Mouse (Mus musculus) heart, embryonic 14.5 days (tissue): Measurements from ENCODE around the gene Camk1. TPM values are rescaled to one million over a fixed set of nuclear protein-coding genes. Genes with fewer than 3 reads are reported as not detected.

ENCODE experiments used
- ATAC-seq: fragments of 200-750 bp; cut with Nextera tagmentation; 2 replicates; pipeline ENCODE4 v1.8.0; 2017; ENCODE audit warnings: low read depth, moderate TSS enrichment; ENCODE audit not compliant: insufficient number of reproducible peaks, insufficient read depth, low FRiP score
- H3K27ac ChIP-seq, 2 experiments: fragments of 200-500 bp in 1 of 2; fragments of 300-500 bp in 1 of 2; sonication (generic) in 1 of 2; replicated peaks in 1 of 2; 2 replicates each; pipeline ENCODE4 v1.5.1; 2012 to 2014; ENCODE audit warnings: low read depth in 2 of 2, low read length in 2 of 2, control low read depth in 1 of 2, mild to moderate bottlenecking in 1 of 2, mixed read lengths in 1 of 2; ENCODE audit not compliant: control insufficient read depth in 1 of 2, insufficient read depth in 1 of 2
- H3K27me3 ChIP-seq: fragments of 300-500 bp; sonication (generic); 2 replicates; pipeline ENCODE4 v1.6.1; 2014; ENCODE audit warnings: mild to moderate bottlenecking, low read length, control low read depth; ENCODE audit not compliant: control insufficient read depth, insufficient read depth
- H3K36me3 ChIP-seq: fragments of 300-500 bp; sonication (generic); 2 replicates; pipeline ENCODE4 v1.6.1; 2014; ENCODE audit warnings: mild to moderate bottlenecking, control low read depth, low read length, mixed read lengths; ENCODE audit not compliant: control insufficient read depth, insufficient read depth
- H3K4me1 ChIP-seq, 2 experiments: fragments of 200-500 bp in 1 of 2; fragments of 300-500 bp in 1 of 2; sonication (generic) in 1 of 2; 2 replicates each; pipeline ENCODE4 v1.6.1; 2012 to 2014; ENCODE audit warnings: low read length in 2 of 2, control low read depth in 1 of 2, mixed read lengths in 1 of 2; ENCODE audit not compliant: control insufficient read depth in 2 of 2, insufficient read depth in 2 of 2
- H3K4me2 ChIP-seq: fragments of 300-500 bp; sonication (generic); 2 replicates; pipeline ENCODE4 v1.6.1; 2014; ENCODE audit warnings: mild to moderate bottlenecking, low read length
- H3K4me3 ChIP-seq, 2 experiments: fragments of 200-500 bp in 1 of 2; fragments of 300-500 bp in 1 of 2; sonication (generic) in 1 of 2; 2 replicates each; pipeline ENCODE4 v1.5.1; 2012 to 2014; ENCODE audit warnings: low read length in 2 of 2, mild to moderate bottlenecking in 2 of 2, control low read depth in 1 of 2, low read depth in 1 of 2, moderate library complexity in 1 of 2; ENCODE audit not compliant: control insufficient read depth in 1 of 2, insufficient read depth in 1 of 2
- H3K9ac ChIP-seq: fragments of 300-500 bp; sonication (generic); 2 replicates; pipeline ENCODE4 v1.6.1; 2014; ENCODE audit warnings: mild to moderate bottlenecking, low read length
- H3K9me3 ChIP-seq: fragments of 300-500 bp; sonication (generic); 2 replicates; pipeline ENCODE4 v1.6.1; 2016; ENCODE audit warnings: low read length, control low read depth; ENCODE audit not compliant: control insufficient read depth
- WGBS: fragments of 180-500 bp; shearing (Covaris S2); extraction: QIAGEN DNeasy Blood & Tissue Kit; methylation state at CpG from one replicate; pipeline ENCODE4 v1.1.7; 2014; 5-methylcytosine and 5-hydroxymethylcytosine counted together
- polyA plus RNA-seq: library from polyadenylated mRNA; unstranded; fragments of >200 nt; fragmentation: Nextera tagmentation; extraction: Ambion mirVana; gene quantifications from 2 replicates; pipeline ENCODE4 v1.2.1, GENCODE M21; 2014

The Camk1 gene
- polyA plus RNA-seq, 1 experiment from 2014 or later = 131 TPM

GRCm38 (mm10) chr6:113352820-113353219 is 9.0 kb upstream of the Camk1 start:
- Histone ChIP-seq H3K27me3 (no peaks in the 10 kb centered on the region), H3K36me3 (no peaks in the 10 kb centered on the region), H3K4me2 (no peak overlapping the region), H3K9me3 (no peaks in the 10 kb centered on the region), H3K4me1 (no peaks in the 10 kb centered on the region; a peak in 1 of 4 replicates), H3K4me3 (no peak overlapping the region), H3K27ac (no peak overlapping the region), H3K9ac (no peak overlapping the region)
- ATAC-seq = no peak
- 72% methylated on average over 3 of the region's 3 CpGs for WGBS

- Histone ChIP-seq H3K27me3 (no peaks in the 10 kb centered on the region), H3K4me2 (no peak overlapping the region), H3K4me3 (no peak overlapping the region), H3K9me3 (no peaks in the 10 kb centered on the region), H3K9ac (no peak overlapping the region), H3K27ac (no peak overlapping the region), H3K36me3 (no peaks in the 10 kb centered on the region), H3K4me1 (no peaks in the 10 kb centered on the region; a peak in 1 of 4 replicates)
- 67% methylated on average over 10 of the region's 10 CpGs for WGBS
- ATAC-seq = no peak
Measured at GRCm38 (mm10) chr6:113351653-113352052, 7.9 kb upstream of the Camk1 start.

GRCm38 (mm10) chr6:113351161-113351560 is 7.4 kb upstream of the Camk1 start:
- Histone ChIP-seq H3K4me3 (no peak overlapping the region), H3K27me3 (no peaks in the 10 kb centered on the region), H3K9me3 (no peaks in the 10 kb centered on the region), H3K4me2 (no peak overlapping the region), H3K27ac (no peak overlapping the region), H3K4me1 (no peaks in the 10 kb centered on the region; a peak in 1 of 4 replicates), H3K9ac (no peak overlapping the region), H3K36me3 (no peaks in the 10 kb centered on the region)
- ATAC-seq = no peak
- WGBS = 47% methylated on average over 1 of the region's 1 CpGs

DNA sequence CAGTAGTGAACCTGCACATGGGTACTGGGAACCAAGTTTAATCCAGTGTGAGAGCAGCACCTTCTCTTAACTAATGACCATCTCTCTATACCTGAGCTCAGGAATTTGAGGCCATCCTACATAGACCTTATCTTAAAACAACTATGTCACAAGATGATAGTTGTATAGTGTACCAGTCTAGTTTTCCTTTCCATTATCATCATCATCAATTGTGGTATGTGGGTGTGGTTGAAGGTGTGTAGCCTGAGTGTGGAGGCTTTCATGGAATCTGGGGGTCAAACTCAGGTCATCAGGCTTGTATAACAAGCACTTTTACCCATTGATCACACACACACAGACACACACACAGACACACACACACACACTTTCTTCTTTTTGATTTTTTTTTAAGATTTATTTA is 6.8 kb upstream of the Camk1 start:
- Histone ChIP-seq H3K27me3 (no peaks in the 10 kb centered on the region), H3K9me3 (no peaks in the 10 kb centered on the region), H3K4me1 (no peaks in the 10 kb centered on the region; a peak in 1 of 4 replicates), H3K4me3 (no peak overlapping the region), H3K4me2 (no peak overlapping the region), H3K36me3 (no peaks in the 10 kb centered on the region), H3K9ac (no peak overlapping the region), H3K27ac (no peak overlapping the region)
- no peak for ATAC-seq

- Histone ChIP-seq H3K4me1 (peaks cover 19 to 26% of the 10 kb centered on the region in 2 experiments), H3K4me2 (no peak overlapping the region), H3K27me3 (no peaks in the 10 kb centered on the region), H3K27ac (no peak overlapping the region), H3K36me3 (no peaks in the 10 kb centered on the region), H3K9ac (no peak overlapping the region), H3K9me3 (no peaks in the 10 kb centered on the region), H3K4me3 (no peak overlapping the region)
- WGBS = 74% methylated on average over 4 of the region's 4 CpGs
- no peak for ATAC-seq
Measured at GRCm38 (mm10) chr6:113346897-113347296, 3.1 kb upstream of the Camk1 start.

DNA sequence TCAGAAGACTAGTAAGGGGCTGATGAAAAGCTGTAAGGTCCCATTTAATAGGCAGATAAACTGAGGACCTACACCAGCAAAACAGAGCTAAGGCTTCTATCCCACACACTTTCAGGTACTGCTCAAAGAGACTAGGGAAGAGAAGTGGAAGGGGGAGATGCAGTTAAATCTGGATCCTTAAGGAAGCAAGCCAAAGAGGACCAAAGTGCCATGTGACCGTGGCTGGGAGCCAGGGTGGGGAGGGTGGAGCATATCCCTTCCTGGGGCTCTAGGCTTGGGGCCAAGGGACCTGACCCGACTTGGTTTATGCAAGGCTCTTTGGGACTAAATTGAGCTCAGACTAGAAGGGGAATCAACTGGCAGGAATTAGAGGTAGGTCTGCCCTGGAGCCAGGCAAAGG is 537 bp upstream of the Camk1 start:
- H3K27ac ChIP-seq = peak overlapping the region; percentile 3 to 83; a peak in 2 of 4 replicates
- H3K36me3 ChIP-seq = peaks cover 19% of the 10 kb centered on the region
- peak overlapping the region in 1 of 2 experiments; percentile 81; a peak in 2 of 4 replicates for H3K4me3 ChIP-seq
- no peaks in the 10 kb centered on the region for H3K27me3 ChIP-seq
- 28% methylated on average over 2 of the region's 2 CpGs for WGBS
- H3K9ac ChIP-seq = peak overlapping the region; percentile 95
- peaks cover 23 to 32% of the 10 kb centered on the region in 2 experiments for H3K4me1 ChIP-seq
- no peaks in the 10 kb centered on the region for H3K9me3 ChIP-seq
- peak overlapping the region; percentile 82 for H3K4me2 ChIP-seq
- peak; percentile 42 for ATAC-seq

DNA sequence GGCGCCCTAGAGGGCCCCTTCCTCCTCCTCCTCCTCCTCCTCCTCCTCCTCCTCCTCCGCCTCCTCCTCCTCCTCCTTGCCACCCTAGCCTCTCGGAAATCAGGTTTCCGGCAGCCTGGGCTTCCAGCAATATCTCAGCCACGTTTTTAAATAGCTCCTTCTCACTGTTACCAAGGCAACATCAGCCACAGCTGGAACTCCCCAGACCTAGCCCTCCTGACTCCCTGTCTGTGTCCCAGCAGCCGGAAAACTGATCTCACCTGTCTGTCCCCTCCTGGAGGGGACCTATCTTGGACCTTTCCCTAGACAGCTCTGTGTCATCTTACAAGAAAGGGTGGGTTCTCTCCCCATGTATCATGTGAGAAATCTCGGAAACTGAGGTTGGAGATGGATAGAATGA is 1.5 kb downstream of the Camk1 start:
- peak overlapping the region; percentile 82 for H3K4me2 ChIP-seq
- H3K36me3 ChIP-seq = peaks cover 38% of the 10 kb centered on the region
- 25% methylated on average over 5 of the region's 7 CpGs for WGBS
- ATAC-seq = no peak
- H3K4me1 ChIP-seq = peaks cover 23 to 36% of the 10 kb centered on the region in 2 experiments
- peak overlapping the region; percentile 95; the same call in 1 of the 2 replicates for H3K9ac ChIP-seq
- H3K4me3 ChIP-seq = peak overlapping the region; percentile 81 to 90; a peak in 3 of 4 replicates
- no peaks in the 10 kb centered on the region for H3K9me3 ChIP-seq
- H3K27me3 ChIP-seq = no peaks in the 10 kb centered on the region
- H3K27ac ChIP-seq = peak overlapping the region; percentile 12 to 83; a peak in 3 of 4 replicates

- 82% methylated on average over 6 of the region's 6 CpGs for WGBS
- Histone ChIP-seq H3K4me1 (peaks cover 25 to 41% of the 10 kb centered on the region in 2 experiments), H3K9ac (peak overlapping the region; percentile 31; the same call in 1 of the 2 replicates), H3K27me3 (no peaks in the 10 kb centered on the region), H3K27ac (peak overlapping the region in 1 of 2 experiments; percentile 10; a peak in 1 of 4 replicates), H3K9me3 (no peaks in the 10 kb centered on the region), H3K36me3 (peaks cover 42% of the 10 kb centered on the region), H3K4me2 (peak overlapping the region; percentile 40), H3K4me3 (no peak overlapping the region; a peak in 1 of 4 replicates)
- no peak for ATAC-seq
Measured at GRCm38 (mm10) chr6:113341574-113341973, 2.2 kb downstream of the Camk1 start.
